Mouse (Mus musculus) adrenal gland, adult (tissue): Measurements from ENCODE around the gene Elavl4.

Experiments
- DNase-seq, 2 experiments: peaks; one replicate each; pipeline ENCODE4 v3.0.0; 2022 to 2023; ENCODE audit warnings: low spot score in 1 of 2; ENCODE audit not compliant: inconsistent age in 2 of 2

The Elavl4 gene

DNA sequence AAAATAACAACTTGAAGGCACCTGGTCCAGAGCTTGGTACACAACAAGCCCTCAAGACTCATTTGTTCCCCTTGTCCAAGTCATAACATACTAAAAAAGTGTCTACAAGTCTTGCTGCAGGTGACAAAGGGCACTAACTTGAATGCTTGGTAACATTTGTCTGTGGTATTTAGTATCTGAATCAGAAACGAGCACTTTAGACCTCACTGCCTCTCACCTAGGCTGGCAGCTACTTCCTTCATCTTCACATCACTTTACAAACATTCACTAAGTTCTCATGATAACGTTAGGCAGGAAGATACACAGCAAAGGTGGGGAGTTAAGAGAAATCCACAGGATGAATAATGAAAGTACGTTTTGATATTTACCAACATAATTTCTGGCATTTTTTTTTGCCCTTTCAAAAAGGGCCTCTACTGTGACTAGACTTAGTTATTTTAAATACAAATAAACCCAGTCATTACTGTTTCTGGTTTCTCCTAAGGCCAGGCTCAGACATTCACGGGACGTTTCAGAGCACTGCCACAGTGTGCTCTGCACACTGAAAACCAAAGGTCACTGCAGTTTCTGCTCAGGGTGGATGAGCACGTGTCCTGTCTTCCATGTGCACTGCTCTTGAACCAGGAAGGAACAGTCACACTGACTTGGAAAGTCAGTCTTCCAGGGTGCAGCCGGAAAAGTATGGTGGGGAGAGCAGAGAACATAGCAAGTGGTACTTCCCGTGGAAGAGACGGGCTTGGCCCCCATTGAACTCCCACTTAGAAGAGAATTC lies 84.7 kb downstream of the Elavl4 start:
- no peak for DNase-seq

DNA sequence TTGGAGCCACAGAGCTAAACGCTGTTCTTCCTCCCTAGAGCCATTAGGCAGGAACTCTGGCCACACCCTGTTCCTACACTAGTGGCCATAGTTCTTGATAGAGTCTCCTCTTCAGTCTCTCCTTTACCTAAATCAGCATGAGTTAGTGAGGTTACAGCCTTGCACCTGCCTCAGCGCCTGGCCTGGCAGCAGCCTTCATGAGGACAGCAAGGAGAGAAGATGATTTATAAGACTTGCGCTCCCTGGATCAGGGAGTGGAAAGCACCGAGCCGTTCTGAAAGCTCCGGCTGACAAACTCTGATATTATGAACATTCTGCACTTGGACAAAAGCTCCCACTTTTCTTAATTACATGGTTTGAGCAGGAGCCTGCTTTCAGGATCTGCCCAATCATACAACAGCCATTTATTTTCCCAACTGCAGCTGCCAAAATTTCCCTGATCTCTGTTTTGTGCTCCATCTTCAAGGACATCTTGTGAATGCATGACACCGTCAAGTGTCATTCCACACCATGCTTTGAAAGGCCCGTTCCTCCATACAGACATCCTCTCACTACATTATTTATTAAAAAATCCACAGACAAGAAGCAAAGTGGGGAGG lies 87.3 kb downstream of the Elavl4 start:
- DNase-seq, result no peak

DNA sequence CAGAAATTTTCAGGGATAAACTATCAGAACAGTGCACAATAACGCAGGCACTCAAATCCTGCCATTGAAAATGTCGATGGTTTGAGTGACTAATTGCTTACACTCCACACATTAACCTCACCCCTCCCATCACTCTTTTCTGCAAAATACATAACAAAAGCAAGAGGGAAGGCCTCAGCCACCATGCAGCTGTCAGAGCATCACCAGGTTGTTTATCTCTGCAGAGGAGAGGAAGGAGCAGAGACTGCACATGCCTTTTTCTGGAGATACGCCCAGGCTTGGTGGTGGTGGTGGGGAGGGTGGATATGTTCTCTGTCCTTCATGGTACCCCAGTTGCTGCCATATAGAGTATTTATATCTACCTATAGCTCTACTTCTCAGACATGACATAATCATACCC lies 94.3 kb downstream of the Elavl4 start:
- no peak for DNase-seq

DNA sequence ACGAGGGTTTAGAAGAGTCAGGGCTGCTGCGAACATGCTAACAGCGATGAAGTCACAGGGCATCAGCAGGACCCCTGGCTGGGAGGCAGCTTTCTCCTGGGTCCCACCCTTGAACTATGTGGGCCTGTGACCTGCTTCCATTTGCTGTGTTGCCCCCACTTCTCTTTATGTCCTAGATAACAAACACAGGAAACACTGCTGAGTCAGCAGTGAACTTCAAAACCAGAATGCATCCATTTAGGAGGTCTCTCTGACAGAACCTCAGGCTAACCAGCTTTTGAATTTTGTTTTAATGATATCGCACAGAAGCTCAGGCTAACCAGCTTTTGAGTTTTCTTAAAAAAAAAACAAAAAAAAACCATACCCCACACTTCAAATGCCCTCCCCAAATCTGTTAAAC lies 96.1 kb downstream of the Elavl4 start:
- DNase-seq, result no peak

GRCm38 (mm10) chr4:110250055-110250454 lies 101.7 kb downstream of the Elavl4 start:
- no peak for DNase-seq

- no peak for DNase-seq
Observed at GRCm38 (mm10) chr4:110242879-110243278, 108.8 kb downstream of the Elavl4 start.

GRCm38 (mm10) chr4:110234554-110234953 lies 117.2 kb downstream of the Elavl4 start:
- no peak for DNase-seq

GRCm38 (mm10) chr4:110232327-110232726 lies 119.4 kb downstream of the Elavl4 start:
- no peak for DNase-seq

DNA sequence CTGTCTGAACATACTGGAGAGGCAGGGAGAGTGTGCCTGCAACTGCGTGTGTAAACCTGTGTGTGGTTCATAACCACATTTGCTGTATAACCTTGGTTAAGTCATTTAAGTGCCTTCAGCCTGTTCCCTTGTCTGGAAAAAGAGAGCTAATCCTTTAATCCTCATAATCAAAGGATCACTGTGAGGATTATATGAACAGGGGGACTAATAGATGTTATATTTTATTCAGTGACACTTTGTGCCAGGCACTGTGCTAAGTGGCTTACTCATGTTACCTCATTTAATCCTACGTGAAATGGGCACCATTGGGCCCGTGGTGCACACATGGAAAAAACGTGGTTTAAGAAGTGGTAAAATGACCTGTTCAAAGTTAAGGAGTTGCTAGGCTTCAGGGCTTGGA lies 119.9 kb downstream of the Elavl4 start:
- no peak for DNase-seq

DNA sequence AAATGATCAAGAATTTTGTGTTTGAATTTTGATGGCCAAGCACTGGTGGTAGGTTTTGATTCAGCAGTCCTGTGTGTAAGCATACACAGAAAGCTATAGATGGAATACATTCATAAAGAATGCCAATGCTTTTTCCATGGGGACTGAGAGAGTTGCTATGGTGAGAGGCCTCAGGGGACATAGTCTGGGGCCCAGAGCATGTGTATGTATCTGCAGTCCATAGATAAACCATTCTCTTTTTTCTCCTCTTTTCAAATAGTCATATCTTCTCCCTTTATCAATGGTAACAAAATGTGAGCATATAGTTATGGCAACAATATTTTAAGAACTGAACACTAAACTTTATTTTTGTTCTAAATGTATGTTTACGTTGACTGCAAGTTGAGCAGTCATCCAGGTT lies 122.1 kb downstream of the Elavl4 start:
- DNase-seq, result no peak

- no peak for DNase-seq
Observed at GRCm38 (mm10) chr4:110229238-110229637, 122.5 kb downstream of the Elavl4 start.

GRCm38 (mm10) chr4:110227621-110228031 lies 124.1 kb downstream of the Elavl4 start:
- no peak for DNase-seq

GRCm38 (mm10) chr4:110225492-110225891 lies 126.2 kb downstream of the Elavl4 start:
- DNase-seq, result no peak

- no peak for DNase-seq
Observed at GRCm38 (mm10) chr4:110218819-110219218, 132.9 kb downstream of the Elavl4 start.

- DNase-seq, result no peak
Observed at GRCm38 (mm10) chr4:110217553-110217952, 134.2 kb downstream of the Elavl4 start.

DNA sequence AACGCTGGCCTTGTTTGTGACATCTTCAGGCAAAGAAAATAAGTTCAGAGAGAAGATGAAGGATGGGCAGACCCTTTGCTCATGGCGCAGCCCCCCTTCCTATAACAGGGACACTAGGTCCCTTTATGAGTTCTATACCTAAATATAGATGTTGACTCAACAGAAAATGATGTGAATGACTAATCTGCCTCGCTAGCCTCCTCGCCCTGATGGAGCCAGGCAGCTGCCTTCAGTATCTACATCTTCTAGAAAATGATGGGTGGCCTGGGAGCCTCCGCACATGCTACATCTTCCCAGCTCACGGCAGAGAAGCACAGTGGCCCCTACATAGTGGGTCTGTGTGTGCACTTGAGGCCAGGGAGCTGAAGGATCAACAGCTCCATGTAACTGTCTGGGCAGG lies 137.2 kb downstream of the Elavl4 start:
- no peak for DNase-seq

DNA sequence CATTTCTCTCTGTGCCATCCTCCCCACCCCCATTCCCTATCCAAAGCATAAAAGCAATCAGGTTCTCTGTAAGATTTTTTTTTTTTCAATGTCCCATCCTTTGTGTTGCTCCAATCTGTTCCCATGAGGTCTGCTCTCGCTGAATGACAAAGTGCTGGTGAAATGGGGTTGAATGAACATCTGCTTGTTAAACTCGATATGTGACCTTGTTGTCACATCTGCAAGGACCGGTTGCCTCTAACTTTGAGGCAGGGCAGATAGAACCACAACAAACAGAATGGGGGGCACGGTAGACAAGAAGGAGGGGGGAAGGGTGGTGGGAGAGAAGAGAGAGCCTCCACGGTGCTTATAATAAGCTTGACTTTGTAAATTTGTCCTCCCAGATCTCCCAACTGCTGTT lies 138.0 kb downstream of the Elavl4 start:
- no peak for DNase-seq

GRCm38 (mm10) chr4:110210246-110210645 lies 141.5 kb downstream of the Elavl4 start:
- DNase-seq, result no peak

- no peak for DNase-seq
Observed at GRCm38 (mm10) chr4:110209613-110210012, 142.1 kb downstream of the Elavl4 start.

GRCm38 (mm10) chr4:110201680-110202079 lies 150.0 kb downstream of the Elavl4 start:
- no peak for DNase-seq

DNA sequence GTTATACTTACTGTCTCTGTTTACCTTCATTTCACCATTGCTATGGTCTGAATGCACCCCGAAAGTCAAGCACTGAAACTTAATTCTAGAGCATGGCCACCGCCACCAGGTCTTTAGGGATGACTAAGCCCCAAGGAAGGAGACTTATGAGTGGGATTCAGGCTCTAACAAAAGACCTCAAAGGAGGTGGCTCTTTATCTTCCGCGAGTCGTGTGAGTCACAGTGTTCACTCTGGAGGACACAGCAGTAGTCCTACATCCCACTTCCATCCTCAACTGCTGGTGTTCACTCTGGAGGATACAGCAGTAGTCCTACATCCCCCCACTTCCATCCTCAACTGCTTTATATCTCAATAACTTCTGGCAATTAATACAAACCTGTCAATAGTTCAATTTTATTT lies 151.8 kb downstream of the Elavl4 start:
- DNase-seq, result no peak

GRCm38 (mm10) chr4:110198600-110198999 lies 153.1 kb downstream of the Elavl4 start:
- no peak for DNase-seq

DNA sequence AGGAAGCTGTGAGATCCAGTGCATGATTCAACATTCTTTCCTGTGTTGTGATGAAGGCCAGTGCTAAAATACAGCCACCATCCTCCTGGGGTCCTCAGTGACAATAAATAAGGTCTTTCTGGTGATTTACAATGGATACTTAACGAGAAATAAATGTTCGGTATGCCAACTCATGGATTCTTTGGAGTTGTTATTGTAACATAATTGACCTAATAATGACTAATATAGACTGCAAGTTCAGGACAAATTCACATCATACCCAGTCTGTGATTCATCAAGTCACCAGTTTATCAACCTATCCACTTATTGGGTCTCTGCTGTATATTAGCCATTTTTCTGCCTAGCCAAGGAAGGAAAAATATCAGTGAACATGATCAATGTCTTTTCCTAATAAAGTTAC lies 174.4 kb downstream of the Elavl4 start:
- DNase-seq, result no peak
